Mouse (Mus musculus) spleen, adult 2 months (tissue): Measurements from ENCODE around the gene Gm37240.

Experiments
- CTCF ChIP-seq: fragments of 200-500 bp; IDR thresholded peaks from 2 replicates; pipeline ENCODE4 v1.5.1; 2011; ENCODE audit warnings: mild to moderate bottlenecking, inconsistent platforms; ENCODE audit not compliant: insufficient read depth, insufficient read length, insufficient replicate concordance; ENCODE audit errors: extremely low read depth
- POLR2A ChIP-seq: fragments of 200-500 bp; IDR thresholded peaks from 2 replicates; pipeline ENCODE4 v1.6.1; 2011; ENCODE audit warnings: low read depth, low read length, inconsistent platforms

GRCm38 (mm10) chr3:85138407-85138806 is 748.9 kb downstream of the Gm37240 start:
- TF ChIP-seq CTCF (no peak), POLR2A (no peak)
